Mouse (Mus musculus): Measurements from ENCODE around the gene Galk1. TPM values are rescaled to one million over a fixed set of nuclear protein-coding genes. Genes with fewer than 3 reads are reported as not detected.
"Not testable (repeated sequence)": the region's sequence is repeated elsewhere in the genome, so short reads cannot be mapped to it uniquely, and the experiment has no call there.

Galk1 gene
- polyA plus RNA-seq, 1 experiment from 2014 or later, result 387 TPM

DNA sequence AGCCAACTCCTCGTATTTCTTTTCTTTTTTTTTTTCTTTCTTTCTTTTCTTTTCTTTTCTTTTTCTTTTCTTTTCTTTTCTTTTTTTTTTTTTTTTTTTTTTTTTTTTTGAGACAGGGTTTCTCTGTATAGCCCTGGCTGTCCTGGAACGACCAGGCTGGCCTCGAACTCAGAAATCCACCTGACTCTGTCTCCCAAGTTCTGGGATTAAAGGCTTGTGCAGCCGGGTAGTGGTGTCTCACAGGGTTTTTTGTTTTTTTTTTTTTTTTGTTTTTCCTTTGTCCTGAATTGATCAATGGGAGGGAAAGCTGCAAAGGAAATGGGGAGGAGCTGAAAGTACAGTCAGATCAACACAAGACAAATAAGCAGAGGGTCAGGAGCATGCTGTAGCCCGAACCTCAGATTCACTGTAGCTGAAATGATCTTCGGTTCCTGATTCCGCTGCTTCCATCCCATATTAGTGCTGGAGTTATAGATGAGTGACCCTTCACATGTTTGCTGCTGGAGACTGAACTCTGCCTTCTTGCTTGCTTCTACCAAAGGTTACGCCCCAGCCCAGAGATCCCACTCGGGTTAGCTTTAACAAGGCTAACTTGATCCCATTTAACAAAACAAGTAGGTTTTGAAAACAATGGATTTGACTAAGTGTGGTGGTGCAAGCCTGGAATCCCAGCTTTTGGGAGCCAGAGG, 15.8 kb upstream of the Galk1 start:
- H3K27ac ChIP-seq (ENCODE audit: low read depth, low read length), result no peak overlapping the region
- H3K4me1 ChIP-seq (replicated peaks; ENCODE audit: control insufficient read depth, insufficient read depth, low read length), result no peaks in the 10 kb centered on the region; the same call in 1 of the 2 replicates
- ATAC-seq, result no peak
- 85% methylated on average over 9 of the region's 9 CpGs for WGBS
- no peak overlapping the region for H3K9ac ChIP-seq (ENCODE audit: low read depth, low read length)
- H3K4me2 ChIP-seq (replicated peaks; ENCODE audit: low read depth), result no peak overlapping the region
- no peaks in the 10 kb centered on the region for H3K27me3 ChIP-seq (replicated peaks; ENCODE audit: control insufficient read depth, insufficient read depth, low read length)
- H3K4me3 ChIP-seq (ENCODE audit: low read depth, low read length), result no peak overlapping the region
- no peaks in the 10 kb centered on the region; the same call in 1 of the 2 replicates for H3K36me3 ChIP-seq (ENCODE audit: control insufficient read depth, insufficient read depth)
- no peaks in the 10 kb centered on the region for H3K9me3 ChIP-seq (ENCODE audit: control insufficient read depth)
- no peak for TF ChIP-seq CTCF (IDR thresholded peaks at IDR 0.05; ENCODE audit: low read depth)

DNA sequence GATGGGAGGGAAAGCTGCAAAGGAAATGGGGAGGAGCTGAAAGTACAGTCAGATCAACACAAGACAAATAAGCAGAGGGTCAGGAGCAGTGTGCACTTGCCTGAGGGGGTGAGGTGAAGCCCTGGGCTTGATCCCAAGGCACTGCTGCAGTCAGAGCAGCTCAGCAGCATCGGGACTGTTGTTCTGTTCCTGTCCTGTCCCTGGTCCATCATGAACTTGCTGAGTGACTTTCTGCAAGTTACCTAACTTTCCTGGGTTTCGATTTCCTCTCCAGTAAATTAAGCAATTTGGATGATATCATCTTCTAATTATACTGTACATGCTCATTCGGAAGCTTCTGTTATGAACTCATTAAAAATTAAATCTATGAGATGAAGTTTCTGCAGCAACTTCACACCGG, 15.2 kb upstream of the Galk1 start, which contains the start of gene H3f3b:
Gene H3f3b, minus strand, starts transcription at position 207 of the 400 bp plus-strand sequence.
- no peaks in the 10 kb centered on the region; the same call in 1 of the 2 replicates for H3K4me1 ChIP-seq (replicated peaks; ENCODE audit: control insufficient read depth, insufficient read depth, low read length)
- H3K4me2 ChIP-seq (replicated peaks; ENCODE audit: low read depth), result no peak within 1 kb of the TSS
- H3K27ac ChIP-seq (ENCODE audit: low read depth, low read length), result no peak within 1 kb of the TSS
- no peak for TF ChIP-seq CTCF (IDR thresholded peaks at IDR 0.05; ENCODE audit: low read depth)
- WGBS, result 78% methylated on average over 4 of the region's 4 CpGs
- no peak for ATAC-seq
- no peak within 1 kb of the TSS for H3K9ac ChIP-seq (ENCODE audit: low read depth, low read length)
- no peaks in the 10 kb centered on the region for H3K27me3 ChIP-seq (replicated peaks; ENCODE audit: control insufficient read depth, insufficient read depth, low read length)
- no peaks in the 10 kb centered on the region; the same call in 1 of the 2 replicates for H3K36me3 ChIP-seq (ENCODE audit: control insufficient read depth, insufficient read depth)
- no peaks in the 10 kb centered on the region for H3K9me3 ChIP-seq (ENCODE audit: control insufficient read depth)
- no peak within 1 kb of the TSS for H3K4me3 ChIP-seq (ENCODE audit: low read depth, low read length)

GRCm38 (mm10) chr11:116025056-116025845, 12.7 kb upstream of the Galk1 start:
- no peaks in the 10 kb centered on the region for H3K27me3 ChIP-seq (replicated peaks; ENCODE audit: control insufficient read depth, insufficient read depth, low read length)
- no peak overlapping the region for H3K27ac ChIP-seq (ENCODE audit: low read depth, low read length)
- peaks cover 14% of the 10 kb centered on the region for H3K36me3 ChIP-seq (ENCODE audit: control insufficient read depth, insufficient read depth)
- H3K4me2 ChIP-seq (replicated peaks; ENCODE audit: low read depth), result no peak overlapping the region
- TF ChIP-seq CTCF (IDR thresholded peaks at IDR 0.05; ENCODE audit: low read depth), result no peak
- ATAC-seq, result no peak
- H3K9ac ChIP-seq (ENCODE audit: low read depth, low read length), result no peak overlapping the region
- WGBS, result 91% methylated on average over 3 of the region's 3 CpGs
- H3K4me3 ChIP-seq (ENCODE audit: low read depth, low read length), result no peak overlapping the region
- no peaks in the 10 kb centered on the region for H3K9me3 ChIP-seq (ENCODE audit: control insufficient read depth)
- H3K4me1 ChIP-seq (replicated peaks; ENCODE audit: control insufficient read depth, insufficient read depth, low read length), result no peaks in the 10 kb centered on the region; the same call in 1 of the 2 replicates

GRCm38 (mm10) chr11:116024356-116024808, 11.9 kb upstream of the Galk1 start:
- Histone ChIP-seq H3K4me2 (replicated peaks; ENCODE audit: low read depth) (peak overlapping the region; percentile 64), H3K9ac (ENCODE audit: low read depth, low read length) (peak overlapping the region; percentile 99), H3K27ac (ENCODE audit: low read depth, low read length) (peak overlapping the region; percentile 99), H3K36me3 (ENCODE audit: control insufficient read depth, insufficient read depth) (peaks cover 14% of the 10 kb centered on the region), H3K9me3 (ENCODE audit: control insufficient read depth) (no peaks in the 10 kb centered on the region), H3K27me3 (replicated peaks; ENCODE audit: control insufficient read depth, insufficient read depth, low read length) (no peaks in the 10 kb centered on the region), H3K4me3 (ENCODE audit: low read depth, low read length) (peak overlapping the region; percentile 99), H3K4me1 (replicated peaks; ENCODE audit: control insufficient read depth, insufficient read depth, low read length) (no peaks in the 10 kb centered on the region)
- ATAC-seq, result peak; percentile 90
- no peak for TF ChIP-seq CTCF (IDR thresholded peaks at IDR 0.05; ENCODE audit: low read depth)
- WGBS, result under 1% methylated on average over 37 of the region's 37 CpGs

- Histone ChIP-seq H3K9me3 (ENCODE audit: control insufficient read depth) (no peaks in the 10 kb centered on the region), H3K4me3 (ENCODE audit: low read depth, low read length) (peak overlapping the region; percentile 99), H3K4me2 (replicated peaks; ENCODE audit: low read depth) (peak overlapping the region; percentile 64), H3K4me1 (replicated peaks; ENCODE audit: control insufficient read depth, insufficient read depth, low read length) (no peaks in the 10 kb centered on the region), H3K27me3 (replicated peaks; ENCODE audit: control insufficient read depth, insufficient read depth, low read length) (no peaks in the 10 kb centered on the region), H3K9ac (ENCODE audit: low read depth, low read length) (peak overlapping the region; percentile 99), H3K36me3 (ENCODE audit: control insufficient read depth, insufficient read depth) (peaks cover 14% of the 10 kb centered on the region), H3K27ac (ENCODE audit: low read depth, low read length) (peak overlapping the region; percentile 99)
- peak; percentile 56 for ATAC-seq
- peak; percentile 87 for TF ChIP-seq CTCF (IDR thresholded peaks at IDR 0.05; ENCODE audit: low read depth)
- WGBS, result under 1% methylated on average over 56 of the region's 57 CpGs
Observed at GRCm38 (mm10) chr11:116023771-116024355, 11.3 kb upstream of the Galk1 start.

DNA sequence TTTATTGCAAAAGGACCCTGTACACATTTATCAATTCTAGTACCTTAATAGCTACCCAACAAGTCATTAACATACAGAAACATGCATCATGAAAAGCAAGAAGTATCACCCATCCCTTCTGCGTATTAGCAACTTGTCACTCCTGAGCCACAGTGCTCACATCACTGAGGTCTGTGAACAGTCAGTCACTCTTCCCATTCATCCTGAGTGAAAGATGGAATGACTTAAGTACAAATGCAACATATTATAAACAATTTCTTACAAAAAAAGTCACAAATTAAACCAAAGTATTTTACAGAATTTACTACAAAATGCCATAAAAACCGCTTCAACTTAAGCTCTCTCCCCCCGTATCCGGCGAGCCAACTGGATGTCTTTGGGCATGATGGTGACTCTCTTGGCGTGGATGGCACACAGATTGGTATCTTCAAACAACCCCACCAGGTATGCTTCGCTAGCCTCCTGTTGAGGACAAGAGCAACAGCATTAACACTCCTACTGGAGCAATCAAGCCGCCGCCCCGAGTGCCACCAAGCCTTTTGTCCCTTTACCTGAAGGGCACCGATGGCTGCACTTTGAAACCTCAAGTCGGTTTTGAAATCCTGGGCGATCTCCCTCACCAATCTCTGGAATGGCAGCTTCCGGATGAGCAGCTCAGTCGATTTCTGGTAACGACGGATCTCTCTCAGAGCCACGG, 10.7 kb upstream of the Galk1 start:
- Histone ChIP-seq H3K36me3 (ENCODE audit: control insufficient read depth, insufficient read depth) (peaks cover 14% of the 10 kb centered on the region), H3K4me2 (replicated peaks; ENCODE audit: low read depth) (peak overlapping the region; percentile 64), H3K4me3 (ENCODE audit: low read depth, low read length) (peak overlapping the region; percentile 99), H3K9ac (ENCODE audit: low read depth, low read length) (peak overlapping the region; percentile 99), H3K27ac (ENCODE audit: low read depth, low read length) (peak overlapping the region; percentile 99)
- not testable (repeated sequence) for H3K9me3 ChIP-seq (ENCODE audit: control insufficient read depth); H3K27me3 ChIP-seq (replicated peaks; ENCODE audit: control insufficient read depth, insufficient read depth, low read length); H3K4me1 ChIP-seq (replicated peaks; ENCODE audit: control insufficient read depth, insufficient read depth, low read length); ATAC-seq
- WGBS, result under 1% methylated on average over 18 of the region's 18 CpGs
